Mouse (Mus musculus): Measurements from ENCODE around the gene Ip6k2. TPM values are rescaled to one million over a fixed set of nuclear protein-coding genes. Genes with fewer than 3 reads are reported as not detected.

Gene Ip6k2
- total and polyA plus RNA-seq, 3 experiments: 33.6 to 43.8 (median 39.0) TPM

GRCm38 (mm10) chr9:108832390-108833108 is 49.0 kb downstream of the Ip6k2 start:
- H3K4me1 ChIP-seq (ENCODE audit: insufficient read depth, low read depth, low read length): no peaks in the 10 kb centered on the region
- peaks cover 7% of the 10 kb centered on the region for H3K9me3 ChIP-seq (replicated peaks)
- ATAC-seq (ENCODE audit: extremely low read depth, insufficient number of reproducible peaks, low FRiP score, poor library complexity, severe bottlenecking): no peak
- no peak for TF ChIP-seq TAL1 (conservative IDR thresholded peaks at IDR 0.05; ENCODE audit: low read depth, low read length)
- TF ChIP-seq CTCF (IDR thresholded peaks at IDR 0.05; ENCODE audit: low read depth, low read length): no peak
- no peak for TF ChIP-seq POLR2AphosphoS5 (IDR thresholded peaks at IDR 0.05; ENCODE audit: insufficient replicate concordance, low read depth, low read length)
- TF ChIP-seq GATA2 (IDR thresholded peaks at IDR 0.05; ENCODE audit: borderline replicate concordance, low read depth, low read length): no peak
- TF ChIP-seq GATA1 (IDR thresholded peaks at IDR 0.05; ENCODE audit: borderline replicate concordance, low read length): no peak
- no peaks in the 10 kb centered on the region for H3K36me3 ChIP-seq (replicated peaks)
- H3K4me3 ChIP-seq (ENCODE audit: low read depth, low read length): no peak overlapping the region
- H3K27me3 ChIP-seq (ENCODE audit: insufficient read depth, low read length): peaks cover 24% of the 10 kb centered on the region; the same call in 1 of the 2 replicates
- DNase-seq (ENCODE audit: low spot score): no peak

GRCm38 (mm10) chr9:108842989-108843388 is 59.4 kb downstream of the Ip6k2 start:
- Histone ChIP-seq H3K36me3 (replicated peaks) (no peaks in the 10 kb centered on the region), H3K4me1 (ENCODE audit: insufficient read depth, low read depth, low read length) (no peaks in the 10 kb centered on the region), H3K27me3 (ENCODE audit: insufficient read depth, low read length) (peaks cover 56% of the 10 kb centered on the region), H3K9me3 (replicated peaks) (no peaks in the 10 kb centered on the region), H3K4me3 (ENCODE audit: low read depth, low read length) (no peak overlapping the region)
- no peak for TF ChIP-seq CTCF (IDR thresholded peaks at IDR 0.05; ENCODE audit: low read depth, low read length)
- DNase-seq (ENCODE audit: low spot score) (no peak), ATAC-seq (ENCODE audit: extremely low read depth, insufficient number of reproducible peaks, low FRiP score, poor library complexity, severe bottlenecking) (no peak)

GRCm38 (mm10) chr9:108845390-108845789 is 61.8 kb downstream of the Ip6k2 start:
- no peaks in the 10 kb centered on the region for H3K4me1 ChIP-seq (ENCODE audit: insufficient read depth, low read depth, low read length)
- H3K9me3 ChIP-seq (replicated peaks): no peaks in the 10 kb centered on the region
- ATAC-seq (ENCODE audit: extremely low read depth, insufficient number of reproducible peaks, low FRiP score, poor library complexity, severe bottlenecking) (no peak), DNase-seq (ENCODE audit: low spot score) (no peak)
- peaks cover 62% of the 10 kb centered on the region for H3K27me3 ChIP-seq (ENCODE audit: insufficient read depth, low read length)
- no peak for TF ChIP-seq CTCF (IDR thresholded peaks at IDR 0.05; ENCODE audit: low read depth, low read length)
- TF ChIP-seq POLR2AphosphoS5 (IDR thresholded peaks at IDR 0.05; ENCODE audit: insufficient replicate concordance, low read depth, low read length): no peak
- TF ChIP-seq GATA1 (IDR thresholded peaks at IDR 0.05; ENCODE audit: borderline replicate concordance, low read length): no peak
- TF ChIP-seq GATA2 (IDR thresholded peaks at IDR 0.05; ENCODE audit: borderline replicate concordance, low read depth, low read length): no peak
- TF ChIP-seq TAL1 (conservative IDR thresholded peaks at IDR 0.05; ENCODE audit: low read depth, low read length): no peak
- no peak overlapping the region for H3K4me3 ChIP-seq (ENCODE audit: low read depth, low read length)
- no peaks in the 10 kb centered on the region for H3K36me3 ChIP-seq (replicated peaks)

DNA sequence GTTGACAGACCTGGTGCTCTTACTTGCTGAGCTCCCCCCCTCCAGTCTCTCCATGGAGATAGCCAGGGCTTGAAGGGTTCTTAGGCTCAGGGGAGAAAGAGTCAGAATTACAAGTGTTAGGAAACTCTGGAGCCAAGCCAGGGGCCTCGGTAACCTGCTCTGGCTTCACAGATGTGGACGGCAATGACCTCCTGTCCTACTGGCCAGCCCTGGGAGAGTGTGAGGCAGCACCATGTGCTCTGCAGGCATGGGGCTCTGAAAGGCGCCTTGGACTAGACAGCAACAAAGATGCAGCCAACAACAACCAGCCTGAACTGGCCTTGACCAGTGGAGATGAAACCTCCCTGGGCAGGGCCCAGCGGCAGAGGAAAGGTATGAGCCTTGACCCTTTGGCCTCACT is 63.8 kb downstream of the Ip6k2 start:
- TF ChIP-seq POLR2AphosphoS5 (IDR thresholded peaks at IDR 0.05; ENCODE audit: insufficient replicate concordance, low read depth, low read length) (no peak), CTCF (IDR thresholded peaks at IDR 0.05; ENCODE audit: low read depth, low read length) (no peak), GATA1 (IDR thresholded peaks at IDR 0.05; ENCODE audit: borderline replicate concordance, low read length) (no peak), GATA2 (IDR thresholded peaks at IDR 0.05; ENCODE audit: borderline replicate concordance, low read depth, low read length) (no peak), TAL1 (conservative IDR thresholded peaks at IDR 0.05; ENCODE audit: low read depth, low read length) (no peak)
- H3K27me3 ChIP-seq (ENCODE audit: insufficient read depth, low read length): peaks cover 53% of the 10 kb centered on the region
- no peak overlapping the region for H3K4me3 ChIP-seq (ENCODE audit: low read depth, low read length)

DNA sequence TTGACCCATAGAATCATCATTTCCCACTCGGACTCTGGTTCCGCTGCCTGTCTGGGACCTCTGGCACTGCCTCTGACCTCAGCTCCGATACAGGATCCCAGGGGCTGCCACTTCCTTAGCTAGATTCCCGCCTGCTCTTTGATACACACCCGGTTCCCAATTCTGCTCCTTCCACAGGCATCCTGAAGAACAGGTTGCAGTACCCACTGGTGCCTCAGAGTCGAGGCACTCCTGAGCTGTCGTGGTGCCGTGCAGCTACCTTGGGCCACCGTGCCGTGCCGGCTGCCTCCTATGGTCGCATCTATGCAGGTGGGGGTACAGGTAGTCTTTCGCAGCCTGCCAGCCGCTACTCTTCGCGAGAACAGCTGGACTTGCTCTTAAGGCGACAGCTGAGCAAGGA is 64.8 kb downstream of the Ip6k2 start:
- Histone ChIP-seq H3K9me3 (replicated peaks) (no peaks in the 10 kb centered on the region), H3K27me3 (ENCODE audit: insufficient read depth, low read length) (peaks cover 43% of the 10 kb centered on the region), H3K36me3 (replicated peaks) (peaks cover 3% of the 10 kb centered on the region), H3K4me3 (ENCODE audit: low read depth, low read length) (no peak overlapping the region), H3K4me1 (ENCODE audit: insufficient read depth, low read depth, low read length) (peaks cover 14% of the 10 kb centered on the region)
- TF ChIP-seq GATA1 (IDR thresholded peaks at IDR 0.05; ENCODE audit: borderline replicate concordance, low read length): no peak
- no peak for TF ChIP-seq POLR2AphosphoS5 (IDR thresholded peaks at IDR 0.05; ENCODE audit: insufficient replicate concordance, low read depth, low read length)
- TF ChIP-seq CTCF (IDR thresholded peaks at IDR 0.05; ENCODE audit: low read depth, low read length): no peak
- TF ChIP-seq TAL1 (conservative IDR thresholded peaks at IDR 0.05; ENCODE audit: low read depth, low read length): no peak
- no peak for TF ChIP-seq GATA2 (IDR thresholded peaks at IDR 0.05; ENCODE audit: borderline replicate concordance, low read depth, low read length)
- no peak for DNase-seq (ENCODE audit: low spot score)
- no peak for ATAC-seq (ENCODE audit: extremely low read depth, insufficient number of reproducible peaks, low FRiP score, poor library complexity, severe bottlenecking)

More for the DNA sequence above, 63.8 kb downstream of the Ip6k2 start:
- Histone ChIP-seq H3K9me3 (replicated peaks) (no peaks in the 10 kb centered on the region), H3K4me1 (ENCODE audit: insufficient read depth, low read depth, low read length) (peaks cover 5% of the 10 kb centered on the region; the same call in 1 of the 2 replicates), H3K36me3 (replicated peaks) (peaks cover under 1% of the 10 kb centered on the region)
- DNase-seq (ENCODE audit: low spot score): no peak
- ATAC-seq (ENCODE audit: extremely low read depth, insufficient number of reproducible peaks, low FRiP score, poor library complexity, severe bottlenecking): no peak

- Histone ChIP-seq H3K4me3 (ENCODE audit: low read depth, low read length) (peak within 1 kb of the TSS; percentile 79), H3K36me3 (replicated peaks) (peaks cover 25% of the 10 kb centered on the region), H3K27me3 (ENCODE audit: insufficient read depth, low read length) (peaks cover 15% of the 10 kb centered on the region), H3K4me1 (ENCODE audit: insufficient read depth, low read depth, low read length) (peaks cover 29% of the 10 kb centered on the region), H3K9me3 (replicated peaks) (no peaks in the 10 kb centered on the region)
- ATAC-seq (ENCODE audit: extremely low read depth, insufficient number of reproducible peaks, low FRiP score, poor library complexity, severe bottlenecking) (no peak), DNase-seq (ENCODE audit: low spot score) (no peak)
- TF ChIP-seq CTCF (IDR thresholded peaks at IDR 0.05; ENCODE audit: low read depth, low read length): no peak
- no peak for TF ChIP-seq GATA1 (IDR thresholded peaks at IDR 0.05; ENCODE audit: borderline replicate concordance, low read length)
- TF ChIP-seq TAL1 (conservative IDR thresholded peaks at IDR 0.05; ENCODE audit: low read depth, low read length): no peak
- TF ChIP-seq GATA2 (IDR thresholded peaks at IDR 0.05; ENCODE audit: borderline replicate concordance, low read depth, low read length): no peak
- no peak for TF ChIP-seq POLR2AphosphoS5 (IDR thresholded peaks at IDR 0.05; ENCODE audit: insufficient replicate concordance, low read depth, low read length)
Observed at GRCm38 (mm10) chr9:108852976-108853375, 69.4 kb downstream of the Ip6k2 start, which contains the start of gene Slc26a6. TSS of gene Slc26a6 (plus strand) at chr9:108853283.
